Mouse (Mus musculus) liver, adult 2 months (tissue): ENCODE measurements at regions not wholly inside any gene's neighbourhood (a gene's known extent, or its start where the extent isn't known, plus 50 kb on each side); places are given as distances from the start of the nearest gene placed in this dataset.

Experiments used
- DNase-seq: peaks from one replicate; pipeline ENCODE4 v3.0.0-alpha.2; 2011; ENCODE audit warnings: low read depth, low spot score; ENCODE audit errors: extremely low read depth
- H3K27ac ChIP-seq: fragments of 200-500 bp; replicated peaks from 2 replicates; pipeline ENCODE4 v1.5.1; 2012; ENCODE audit warnings: low read depth, mild to moderate bottlenecking, control low read depth, inconsistent platforms, low read length; ENCODE audit not compliant: insufficient read depth
- H3K27me3 ChIP-seq: fragments of 200-500 bp; 2 replicates; pipeline ENCODE4 v1.6.1; 2012; ENCODE audit warnings: mild to moderate bottlenecking, moderate library complexity, low read length, inconsistent platforms; ENCODE audit not compliant: control insufficient read depth, insufficient read depth
- H3K36me3 ChIP-seq: fragments of 200-500 bp; 2 replicates; pipeline ENCODE4 v1.6.1; 2012; ENCODE audit warnings: low read length, inconsistent platforms; ENCODE audit not compliant: control insufficient read depth, insufficient read depth
- H3K4me1 ChIP-seq: fragments of 200-500 bp; 2 replicates; pipeline ENCODE4 v1.6.1; 2011; ENCODE audit warnings: low read length; ENCODE audit not compliant: control insufficient read depth, insufficient read depth
- H3K4me3 ChIP-seq: fragments of 200-500 bp; 2 replicates; pipeline ENCODE4 v1.5.1; 2011; ENCODE audit warnings: low read depth, mild to moderate bottlenecking, control low read depth, low read length, moderate library complexity; ENCODE audit not compliant: insufficient read depth
- H3K79me2 ChIP-seq: fragments of 200-500 bp; 2 replicates; pipeline ENCODE4 v1.6.1; 2012; ENCODE audit warnings: inconsistent platforms, mild to moderate bottlenecking, low read length, moderate library complexity; ENCODE audit not compliant: control insufficient read depth, insufficient read depth
- H3K9ac ChIP-seq: fragments of 200-500 bp; 2 replicates; pipeline ENCODE4 v1.6.1; 2012; ENCODE audit warnings: low read depth, mild to moderate bottlenecking, control low read depth, inconsistent platforms, low read length
- CTCF ChIP-seq: fragments of 200-500 bp; IDR thresholded peaks from 2 replicates; pipeline ENCODE4 v1.5.1; 2011; ENCODE audit warnings: low read depth, low read length, control low read depth
- POLR2A ChIP-seq: fragments of 200-500 bp; IDR thresholded peaks from 2 replicates; pipeline ENCODE4 v1.6.1; 2011; ENCODE audit warnings: low read length, control low read depth; ENCODE audit not compliant: insufficient read depth; ENCODE audit errors: extremely low read depth
- WGBS: fragments of 180-500 bp; shearing (Covaris S2); methylation state at CpG from one replicate; pipeline ENCODE4 v1.1.7; 2018; 5-methylcytosine and 5-hydroxymethylcytosine counted together

GRCm38 (mm10) chr3:105228401-105228800, 161.8 kb downstream of the 4930564D02Rik start:
- H3K27me3 ChIP-seq = no peaks in the 10 kb centered on the region
- H3K9ac ChIP-seq = no peak overlapping the region
- no peak for DNase-seq
- no peak overlapping the region for H3K27ac ChIP-seq
- H3K4me1 ChIP-seq = no peaks in the 10 kb centered on the region
- no peaks in the 10 kb centered on the region for H3K79me2 ChIP-seq
- WGBS = 81% methylated on average over 3 of the region's 3 CpGs
- no peak overlapping the region for H3K4me3 ChIP-seq
- H3K36me3 ChIP-seq = no peaks in the 10 kb centered on the region
- TF ChIP-seq POLR2A (no peak), CTCF (no peak)

- Histone ChIP-seq H3K79me2 (no peaks in the 10 kb centered on the region), H3K27me3 (no peaks in the 10 kb centered on the region), H3K4me1 (no peaks in the 10 kb centered on the region), H3K9ac (no peak overlapping the region), H3K4me3 (no peak overlapping the region), H3K36me3 (no peaks in the 10 kb centered on the region), H3K27ac (no peak overlapping the region)
- DNase-seq = no peak
- TF ChIP-seq CTCF = no peak
- no peak for TF ChIP-seq POLR2A
- 66% methylated on average over 3 of the region's 3 CpGs for WGBS
Observed at GRCm38 (mm10) chr3:105241048-105241447, 174.4 kb downstream of the 4930564D02Rik start.

- H3K4me1 ChIP-seq = no peaks in the 10 kb centered on the region
- no peaks in the 10 kb centered on the region for H3K79me2 ChIP-seq
- 76% methylated on average over 2 of the region's 2 CpGs for WGBS
- TF ChIP-seq POLR2A (no peak), CTCF (no peak)
- no peaks in the 10 kb centered on the region for H3K36me3 ChIP-seq
- H3K27ac ChIP-seq = no peak overlapping the region
- H3K9ac ChIP-seq = no peak overlapping the region
- no peak for DNase-seq
- no peaks in the 10 kb centered on the region for H3K27me3 ChIP-seq
- no peak overlapping the region for H3K4me3 ChIP-seq
Observed at GRCm38 (mm10) chr3:105257096-105257495, 190.5 kb downstream of the 4930564D02Rik start.

GRCm38 (mm10) chr3:105275241-105275640, 176.9 kb upstream of the Kcnd3 start:
- Histone ChIP-seq H3K79me2 (no peaks in the 10 kb centered on the region), H3K4me1 (no peaks in the 10 kb centered on the region), H3K27ac (no peak overlapping the region), H3K27me3 (no peaks in the 10 kb centered on the region), H3K9ac (no peak overlapping the region), H3K4me3 (no peak overlapping the region), H3K36me3 (no peaks in the 10 kb centered on the region)
- TF ChIP-seq CTCF (no peak), POLR2A (no peak)
- DNase-seq = peak; percentile 1
- WGBS = 35% methylated on average over 4 of the region's 4 CpGs

GRCm38 (mm10) chr3:105280971-105281370, 171.2 kb upstream of the Kcnd3 start:
- 76% methylated on average over 5 of the region's 5 CpGs for WGBS
- no peaks in the 10 kb centered on the region for H3K79me2 ChIP-seq
- no peak overlapping the region for H3K27ac ChIP-seq
- TF ChIP-seq POLR2A = no peak
- TF ChIP-seq CTCF = no peak
- no peaks in the 10 kb centered on the region for H3K36me3 ChIP-seq
- H3K27me3 ChIP-seq = no peaks in the 10 kb centered on the region
- no peak overlapping the region for H3K4me3 ChIP-seq
- no peak for DNase-seq
- H3K9ac ChIP-seq = no peak overlapping the region
- no peaks in the 10 kb centered on the region for H3K4me1 ChIP-seq

GRCm38 (mm10) chr3:105281686-105282085, 170.4 kb upstream of the Kcnd3 start:
- no peak for TF ChIP-seq CTCF
- no peak for TF ChIP-seq POLR2A
- H3K27me3 ChIP-seq = no peaks in the 10 kb centered on the region

More at GRCm38 (mm10) chr3:105281686-105282085, 170.4 kb upstream of the Kcnd3 start:
- Histone ChIP-seq H3K4me1 (no peaks in the 10 kb centered on the region), H3K4me3 (no peak overlapping the region), H3K79me2 (no peaks in the 10 kb centered on the region), H3K9ac (no peak overlapping the region), H3K27ac (no peak overlapping the region), H3K36me3 (no peaks in the 10 kb centered on the region)
- 79% methylated on average over 3 of the region's 3 CpGs for WGBS
- no peak for DNase-seq
